Mouse (Mus musculus) liver, embryonic 11.5 days (tissue): ENCODE results near the gene Kcnk12. TPM values are rescaled to one million over a fixed set of nuclear protein-coding genes. Genes with fewer than 3 reads are reported as not detected.

Experiments used
- ATAC-seq: fragments of 200-750 bp; cut with Nextera tagmentation; replicated peaks from 2 replicates; pipeline ENCODE4 v1.8.0; 2017; ENCODE audit warnings: moderate number of reproducible peaks, mild to moderate bottlenecking, moderate TSS enrichment, moderate library complexity; ENCODE audit not compliant: low FRiP score
- DNase-seq: peaks from one replicate; pipeline ENCODE4 v3.0.0-alpha.2; 2017; ENCODE audit warnings: low spot score
- H3K27ac ChIP-seq: fragments of 300-500 bp; sonication (generic); 2 replicates; pipeline ENCODE4 v1.5.1; 2014; ENCODE audit warnings: mild to moderate bottlenecking, low read depth, low read length, control low read depth
- H3K27me3 ChIP-seq: fragments of 300-500 bp; sonication (generic); replicated peaks from 2 replicates; pipeline ENCODE4 v1.6.1; 2014; ENCODE audit warnings: low read length, mixed read lengths; ENCODE audit not compliant: control insufficient read depth, insufficient read depth
- H3K36me3 ChIP-seq: fragments of 300-500 bp; sonication (generic); 2 replicates; pipeline ENCODE4 v1.6.1; 2014; ENCODE audit warnings: mild to moderate bottlenecking, low read length, moderate library complexity, mixed read lengths; ENCODE audit not compliant: control insufficient read depth, insufficient read depth
- H3K4me1 ChIP-seq: fragments of 300-500 bp; sonication (generic); replicated peaks from 2 replicates; pipeline ENCODE4 v1.6.1; 2014; ENCODE audit warnings: low read length, mixed read lengths; ENCODE audit not compliant: control insufficient read depth, insufficient read depth
- H3K4me2 ChIP-seq: fragments of 300-500 bp; sonication (generic); 2 replicates; pipeline ENCODE4 v1.6.1; 2014; ENCODE audit warnings: mild to moderate bottlenecking, control low read depth, moderate library complexity
- H3K4me3 ChIP-seq: fragments of 300-500 bp; sonication (generic); 2 replicates; pipeline ENCODE4 v1.5.1; 2014; ENCODE audit warnings: low read depth, low read length, control low read depth
- H3K9ac ChIP-seq: fragments of 300-500 bp; sonication (generic); 2 replicates; pipeline ENCODE4 v1.6.1; 2014; ENCODE audit warnings: low read depth, low read length, control low read depth
- H3K9me3 ChIP-seq: fragments of 300-500 bp; sonication (generic); 2 replicates; pipeline ENCODE4 v1.6.1; 2016; ENCODE audit warnings: low read length, inconsistent platforms, mixed read lengths; ENCODE audit not compliant: control insufficient read depth
- WGBS: fragments of 180-500 bp; shearing (Covaris S2); extraction: QIAGEN DNeasy Blood & Tissue Kit; methylation state at CpG from one replicate; pipeline ENCODE4 v1.1.7; 2014; 5-methylcytosine and 5-hydroxymethylcytosine counted together
- polyA plus RNA-seq: library from polyadenylated mRNA; unstranded; fragments of >200 nt; fragmentation: Nextera tagmentation; extraction: Ambion mirVana; gene quantifications from 2 replicates; pipeline ENCODE4 v1.2.1, GENCODE M21; 2014

Gene Kcnk12
- polyA plus RNA-seq, 1 experiment from 2014 or later = 0.64 TPM

DNA sequence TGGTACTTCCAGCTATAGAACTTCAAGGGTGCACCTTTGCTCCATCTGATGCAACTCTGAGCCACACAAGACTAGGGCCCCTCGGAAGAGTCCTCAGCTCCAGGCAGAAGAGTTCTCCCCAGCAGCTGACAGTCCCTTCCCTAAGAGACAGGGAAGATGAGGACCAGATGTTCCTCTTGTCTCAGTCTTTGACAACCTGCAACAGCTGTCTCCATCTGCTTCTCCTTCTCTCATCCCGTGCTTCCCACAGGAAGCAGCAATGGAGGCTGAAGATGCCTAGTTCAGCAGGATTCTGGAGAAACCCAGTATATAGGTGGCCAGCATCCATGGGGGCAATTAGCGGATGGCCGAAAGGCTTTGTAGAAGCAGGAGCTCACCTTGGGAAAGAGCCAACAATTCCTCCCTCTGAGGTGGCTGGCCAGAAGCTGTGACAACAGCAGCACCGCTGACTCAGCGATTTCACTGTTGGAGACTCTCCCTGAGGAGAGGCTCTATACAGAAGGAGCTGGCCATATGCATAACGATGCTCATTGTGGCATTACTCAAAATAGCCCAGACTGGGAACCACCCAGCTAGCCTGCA lies 6.2 kb downstream of the Kcnk12 start:
- Histone ChIP-seq H3K27ac (no peak overlapping the region), H3K4me1 (no peaks in the 10 kb centered on the region), H3K4me2 (no peak overlapping the region), H3K9ac (no peak overlapping the region), H3K36me3 (no peaks in the 10 kb centered on the region), H3K27me3 (peaks cover 20% of the 10 kb centered on the region), H3K9me3 (no peaks in the 10 kb centered on the region), H3K4me3 (no peak overlapping the region)
- ATAC-seq (no peak), DNase-seq (no peak)
- 71% methylated on average over 7 of the region's 7 CpGs for WGBS

- Histone ChIP-seq H3K9ac (no peak overlapping the region), H3K36me3 (no peaks in the 10 kb centered on the region), H3K9me3 (no peaks in the 10 kb centered on the region), H3K4me3 (no peak overlapping the region), H3K27me3 (peaks cover 11% of the 10 kb centered on the region), H3K4me1 (no peaks in the 10 kb centered on the region), H3K27ac (no peak overlapping the region), H3K4me2 (no peak overlapping the region)
- no peak for ATAC-seq
- no peak for DNase-seq
- WGBS = 63% methylated on average over 5 of the region's 5 CpGs
Measured at GRCm38 (mm10) chr17:87790661-87791060, 7.1 kb downstream of the Kcnk12 start.

DNA sequence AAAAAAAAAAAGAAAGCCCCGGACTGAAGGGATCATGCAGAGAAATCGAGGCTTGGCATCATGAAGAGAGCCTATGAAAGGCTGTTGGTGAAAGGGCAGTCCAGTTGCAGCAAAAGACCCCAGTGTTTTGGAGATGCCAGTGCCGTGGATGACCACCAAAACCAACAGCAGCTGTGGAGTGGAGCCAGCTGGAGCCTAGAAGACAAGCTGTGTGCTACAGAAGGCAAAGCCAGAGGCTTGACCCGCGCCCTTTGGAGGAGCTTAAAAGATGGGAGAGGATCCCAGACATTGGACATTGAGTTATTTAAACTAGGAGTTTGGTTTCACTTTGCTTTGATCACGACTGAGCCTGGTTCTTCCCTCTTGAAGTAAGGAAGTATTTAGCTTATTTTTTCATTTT lies 9.6 kb downstream of the Kcnk12 start:
- peak; percentile 26 for DNase-seq
- H3K27ac ChIP-seq = no peak overlapping the region
- no peaks in the 10 kb centered on the region for H3K9me3 ChIP-seq
- H3K36me3 ChIP-seq = no peaks in the 10 kb centered on the region
- H3K27me3 ChIP-seq = 0 out of 2 replicates have a peak, but pooled peaks cover 3% of the 10 kb centered on the region
- no peak overlapping the region for H3K4me2 ChIP-seq
- no peaks in the 10 kb centered on the region for H3K4me1 ChIP-seq
- ATAC-seq = no peak
- no peak overlapping the region for H3K4me3 ChIP-seq
- WGBS = 78% methylated on average over 6 of the region's 6 CpGs
- no peak overlapping the region for H3K9ac ChIP-seq

- H3K4me2 ChIP-seq = no peak overlapping the region
- no peak overlapping the region for H3K4me3 ChIP-seq
- WGBS = 88% methylated on average over 4 of the region's 4 CpGs
- no peaks in the 10 kb centered on the region for H3K36me3 ChIP-seq
- no peak overlapping the region for H3K9ac ChIP-seq
- peak; percentile 27 for DNase-seq
- no peaks in the 10 kb centered on the region for H3K4me1 ChIP-seq
- H3K27me3 ChIP-seq = 0 out of 2 replicates have a peak, but pooled peaks cover 3% of the 10 kb centered on the region
- H3K27ac ChIP-seq = no peak overlapping the region
- ATAC-seq = no peak
- no peaks in the 10 kb centered on the region for H3K9me3 ChIP-seq
Measured at GRCm38 (mm10) chr17:87787711-87788110, 10.1 kb downstream of the Kcnk12 start.

DNA sequence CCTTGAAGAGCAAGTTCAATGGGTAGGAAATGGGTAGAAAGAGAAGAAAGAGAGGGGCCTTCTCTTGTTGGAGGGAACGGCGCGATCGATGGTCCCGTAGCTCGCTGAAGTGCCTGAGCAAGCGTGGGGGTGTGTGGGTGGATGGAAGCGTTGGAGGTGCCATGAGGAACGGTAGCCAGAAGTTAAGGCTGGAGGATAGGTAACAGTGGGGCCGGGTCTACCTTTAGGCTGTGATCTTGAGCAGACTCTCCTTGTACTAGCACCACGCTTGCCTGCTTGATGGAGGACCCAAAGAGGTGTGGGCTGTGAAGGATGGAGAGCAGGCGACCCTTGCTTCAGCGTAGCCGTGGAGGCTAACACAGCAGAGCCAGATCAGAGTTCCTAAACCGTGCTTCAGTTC lies 12.1 kb downstream of the Kcnk12 start:
- Histone ChIP-seq H3K9ac (no peak overlapping the region), H3K27me3 (no peaks in the 10 kb centered on the region), H3K9me3 (no peaks in the 10 kb centered on the region), H3K4me3 (no peak overlapping the region), H3K36me3 (no peaks in the 10 kb centered on the region), H3K4me1 (no peaks in the 10 kb centered on the region), H3K27ac (no peak overlapping the region), H3K4me2 (no peak overlapping the region)
- WGBS = 87% methylated on average over 15 of the region's 15 CpGs
- no peak for ATAC-seq
- peak; percentile 18 for DNase-seq

- H3K27me3 ChIP-seq = no peaks in the 10 kb centered on the region
- no peaks in the 10 kb centered on the region for H3K36me3 ChIP-seq
- H3K4me2 ChIP-seq = no peak overlapping the region
- H3K27ac ChIP-seq = no peak overlapping the region
- H3K4me3 ChIP-seq = no peak overlapping the region
- H3K4me1 ChIP-seq = no peaks in the 10 kb centered on the region
- H3K9me3 ChIP-seq = no peaks in the 10 kb centered on the region
- 86% methylated on average over 2 of the region's 2 CpGs for WGBS
- no peak for ATAC-seq
- DNase-seq = peak; percentile 6
- H3K9ac ChIP-seq = no peak overlapping the region
Measured at GRCm38 (mm10) chr17:87784911-87785310, 12.9 kb downstream of the Kcnk12 start.

DNA sequence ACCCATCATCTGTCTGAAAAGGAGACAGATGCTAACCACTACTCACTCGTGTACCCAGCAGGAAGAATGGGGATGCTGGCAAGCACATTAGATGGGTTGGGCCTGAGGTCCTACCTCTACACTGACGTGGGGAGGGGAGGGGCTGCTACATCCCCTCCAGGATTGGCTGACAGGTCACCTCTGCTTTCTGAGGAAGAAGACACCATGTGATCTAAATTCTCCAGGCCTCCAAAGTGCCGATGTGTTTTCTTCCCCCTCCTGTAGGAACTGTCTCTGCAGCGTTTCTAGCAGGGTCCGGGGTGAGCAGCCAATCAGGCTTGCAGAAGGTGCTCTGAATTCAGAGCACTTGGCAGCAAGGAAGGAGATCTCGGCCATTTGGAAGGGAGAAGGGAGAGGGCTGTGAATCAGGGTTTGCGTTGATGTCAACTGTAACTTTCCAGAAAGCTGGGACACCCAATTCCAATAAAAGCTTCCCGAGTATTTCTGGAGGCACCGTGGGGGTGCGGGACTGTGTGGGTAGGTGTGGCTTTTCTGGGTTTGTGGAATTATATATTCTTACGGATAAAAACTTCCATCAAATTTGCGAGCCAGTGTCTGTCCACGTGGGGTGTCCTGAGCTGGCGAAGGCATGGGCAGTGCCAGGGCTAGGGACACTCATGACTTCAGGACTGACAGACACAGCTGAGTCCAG lies 13.5 kb downstream of the Kcnk12 start:
- WGBS = 73% methylated on average over 14 of the region's 14 CpGs

DNA sequence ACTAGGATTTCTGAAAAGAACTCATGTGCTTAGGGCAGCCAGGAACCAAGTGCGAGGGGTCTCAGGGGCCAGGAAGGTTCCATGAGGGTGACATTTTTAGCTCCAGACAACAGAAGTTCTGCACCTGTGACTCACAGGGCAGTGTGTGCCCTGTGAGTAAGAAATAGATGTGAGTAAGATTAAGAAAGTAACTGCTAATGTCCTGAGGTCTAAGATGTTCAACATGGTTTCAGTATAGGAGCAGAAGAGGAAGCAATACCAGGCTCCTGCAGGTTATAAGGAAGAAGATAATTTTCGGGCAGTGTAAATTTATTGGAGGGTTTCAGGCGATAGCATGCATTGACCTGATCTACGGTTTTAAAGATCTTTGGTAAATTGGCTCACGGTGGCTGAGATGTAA lies 16.6 kb downstream of the Kcnk12 start:
- Histone ChIP-seq H3K27ac (no peak overlapping the region), H3K4me2 (no peak overlapping the region), H3K9ac (no peak overlapping the region), H3K4me1 (no peaks in the 10 kb centered on the region), H3K9me3 (no peaks in the 10 kb centered on the region), H3K36me3 (no peaks in the 10 kb centered on the region), H3K27me3 (no peaks in the 10 kb centered on the region), H3K4me3 (no peak overlapping the region)
- ATAC-seq (no peak), DNase-seq (no peak)
- WGBS = 86% methylated on average over 5 of the region's 5 CpGs

More for the DNA sequence above, 13.5 kb downstream of the Kcnk12 start:
- Histone ChIP-seq H3K4me1 (no peaks in the 10 kb centered on the region), H3K9ac (no peak overlapping the region), H3K4me3 (no peak overlapping the region), H3K4me2 (no peak overlapping the region), H3K27me3 (no peaks in the 10 kb centered on the region), H3K9me3 (no peaks in the 10 kb centered on the region), H3K27ac (no peak overlapping the region), H3K36me3 (no peaks in the 10 kb centered on the region)
- DNase-seq = peak; percentile 24
- ATAC-seq = no peak

GRCm38 (mm10) chr17:87780164-87780563 lies 17.6 kb downstream of the Kcnk12 start:
- no peak for DNase-seq
- Histone ChIP-seq H3K27ac (no peak overlapping the region), H3K9ac (no peak overlapping the region), H3K4me3 (no peak overlapping the region), H3K27me3 (no peaks in the 10 kb centered on the region), H3K4me2 (no peak overlapping the region), H3K9me3 (no peaks in the 10 kb centered on the region), H3K36me3 (no peaks in the 10 kb centered on the region), H3K4me1 (no peaks in the 10 kb centered on the region)
- no peak for ATAC-seq
- 74% methylated on average over 2 of the region's 2 CpGs for WGBS
